Mouse (Mus musculus) hindbrain, postnatal 0 days (tissue): ENCODE data around the gene Gpr12. TPM values are rescaled to one million over a fixed set of nuclear protein-coding genes. Genes with fewer than 3 reads are reported as not detected.

Source experiments
- ATAC-seq: fragments of 200-750 bp; cut with Nextera tagmentation; 2 replicates; pipeline ENCODE4 v1.8.0; 2017; ENCODE audit warnings: mild to moderate bottlenecking, moderate TSS enrichment, moderate library complexity
- DNase-seq: peaks from one replicate; pipeline ENCODE4 v3.0.0-alpha.2; 2015; ENCODE audit warnings: low spot score
- H3K27ac ChIP-seq: fragments of 300-500 bp; sonication (generic); 2 replicates; pipeline ENCODE4 v1.5.1; 2014; ENCODE audit warnings: mild to moderate bottlenecking
- H3K27me3 ChIP-seq: fragments of 300-500 bp; sonication (generic); 2 replicates; pipeline ENCODE4 v1.6.1; 2014; ENCODE audit warnings: low read length, mixed read lengths; ENCODE audit not compliant: insufficient read depth
- H3K36me3 ChIP-seq: fragments of 300-500 bp; sonication (generic); 2 replicates; pipeline ENCODE4 v1.6.1; 2014; ENCODE audit warnings: low read length, mixed read lengths; ENCODE audit not compliant: insufficient read depth
- H3K4me1 ChIP-seq: fragments of 300-500 bp; sonication (generic); 2 replicates; pipeline ENCODE4 v1.6.1; 2014; ENCODE audit warnings: antibody characterized with exemption, low read length, mixed read lengths; ENCODE audit not compliant: insufficient read depth
- H3K4me2 ChIP-seq: fragments of 300-500 bp; sonication (generic); 2 replicates; pipeline ENCODE4 v1.6.1; 2014; ENCODE audit warnings: low read depth, mild to moderate bottlenecking, low read length, moderate library complexity, mixed read lengths
- H3K4me3 ChIP-seq: fragments of 300-500 bp; sonication (generic); 2 replicates; pipeline ENCODE4 v1.5.1; 2014; ENCODE audit warnings: low read length
- H3K9ac ChIP-seq: fragments of 300-500 bp; sonication (generic); replicated peaks from 2 replicates; pipeline ENCODE4 v1.6.1; 2014; ENCODE audit warnings: mild to moderate bottlenecking, low read length, moderate library complexity, mixed read lengths
- H3K9me3 ChIP-seq: fragments of 300-500 bp; sonication (generic); 2 replicates; pipeline ENCODE4 v1.6.1; 2016; ENCODE audit warnings: low read length, mixed read lengths
- CTCF ChIP-seq: IDR thresholded peaks from 2 replicates; pipeline ENCODE4 v1.5.1; 2016; ENCODE audit warnings: antibody characterized with exemption, control low read depth, low read depth
- WGBS: fragments of 180-500 bp; shearing (Covaris S2); extraction: QIAGEN DNeasy Blood & Tissue Kit; methylation state at CpG from one replicate; pipeline ENCODE4 v1.1.7; 2014; 5-methylcytosine and 5-hydroxymethylcytosine counted together
- polyA plus RNA-seq: library from polyadenylated mRNA; unstranded; fragments of >200 nt; fragmentation: Nextera tagmentation; extraction: Ambion mirVana; gene quantifications from 2 replicates; pipeline ENCODE4 v1.2.1, GENCODE M21; 2015
- total RNA-seq: library from RNA; depleted of rRNA; stranded (reverse); fragments of >200 nt; gene quantifications from 2 replicates; pipeline ENCODE4 v1.2.3, GENCODE M21; 2014; rRNA removed

The Gpr12 gene
- total RNA-seq (37.2 and 38.6 TPM in 2 replicates), polyA plus RNA-seq (14.6 and 18.9 TPM in 2 replicates)

GRCm38 (mm10) chr5:146584478-146585306 is at the start of gene Gpr12:
TSS of gene Gpr12 (minus strand) at chr5:146585239.
- H3K9ac ChIP-seq, result peak within 1 kb of the TSS; percentile 65
- no peak for TF ChIP-seq CTCF
- peak within 1 kb of the TSS; percentile 66 for H3K4me3 ChIP-seq
- under 1% methylated on average over 53 of the region's 64 CpGs for WGBS
- peaks cover 4% of the 10 kb centered on the region for H3K27me3 ChIP-seq
- H3K4me1 ChIP-seq, result no peaks in the 10 kb centered on the region
- peak; percentile 83 for ATAC-seq
- H3K36me3 ChIP-seq, result no peaks in the 10 kb centered on the region
- peak within 1 kb of the TSS; percentile 91 for H3K4me2 ChIP-seq
- peak; percentile 82 for DNase-seq
- no peaks in the 10 kb centered on the region for H3K9me3 ChIP-seq
- H3K27ac ChIP-seq, result peak within 1 kb of the TSS; percentile 76

GRCm38 (mm10) chr5:146631602-146632001 is 46.6 kb upstream of the Gpr12 start:
- Histone ChIP-seq H3K27me3 (no peaks in the 10 kb centered on the region), H3K9me3 (no peaks in the 10 kb centered on the region), H3K4me3 (no peak overlapping the region), H3K36me3 (no peaks in the 10 kb centered on the region), H3K4me1 (no peaks in the 10 kb centered on the region; the same call in 1 of the 2 replicates), H3K27ac (no peak overlapping the region), H3K4me2 (no peak overlapping the region), H3K9ac (no peak overlapping the region)
- DNase-seq (no peak), ATAC-seq (no peak)
- WGBS, result 69% methylated on average over 3 of the region's 3 CpGs
- no peak for TF ChIP-seq CTCF

GRCm38 (mm10) chr5:146630961-146631360 is 45.9 kb upstream of the Gpr12 start:
- no peak for TF ChIP-seq CTCF
- Histone ChIP-seq H3K9ac (no peak overlapping the region), H3K27ac (no peak overlapping the region), H3K4me1 (no peaks in the 10 kb centered on the region; the same call in 1 of the 2 replicates), H3K4me3 (no peak overlapping the region), H3K9me3 (no peaks in the 10 kb centered on the region), H3K4me2 (no peak overlapping the region), H3K36me3 (no peaks in the 10 kb centered on the region), H3K27me3 (no peaks in the 10 kb centered on the region)
- peak; percentile 28 for DNase-seq
- 27% methylated on average over 4 of the region's 4 CpGs for WGBS
- ATAC-seq, result no peak

- WGBS, result 76% methylated on average over 10 of the region's 10 CpGs
- TF ChIP-seq CTCF, result peak; percentile 31; the same call in 1 of the 2 replicates
- Histone ChIP-seq H3K4me1 (no peaks in the 10 kb centered on the region; the same call in 1 of the 2 replicates), H3K9ac (no peak overlapping the region), H3K27me3 (no peaks in the 10 kb centered on the region), H3K4me3 (no peak overlapping the region), H3K27ac (no peak overlapping the region), H3K9me3 (no peaks in the 10 kb centered on the region), H3K4me2 (no peak overlapping the region), H3K36me3 (no peaks in the 10 kb centered on the region)
- ATAC-seq (no peak), DNase-seq (no peak)
Observed at GRCm38 (mm10) chr5:146629636-146630035, 44.6 kb upstream of the Gpr12 start.

GRCm38 (mm10) chr5:146628804-146629203 is 43.8 kb upstream of the Gpr12 start:
- H3K9me3 ChIP-seq, result no peaks in the 10 kb centered on the region
- no peaks in the 10 kb centered on the region for H3K36me3 ChIP-seq
- ATAC-seq (no peak), DNase-seq (no peak)
- H3K9ac ChIP-seq, result no peak overlapping the region
- TF ChIP-seq CTCF, result no peak
- H3K4me2 ChIP-seq, result no peak overlapping the region
- WGBS, result 95% methylated on average over 1 of the region's 1 CpGs
- no peak overlapping the region for H3K27ac ChIP-seq
- H3K4me1 ChIP-seq, result no peaks in the 10 kb centered on the region; the same call in 1 of the 2 replicates
- H3K4me3 ChIP-seq, result no peak overlapping the region
- no peaks in the 10 kb centered on the region for H3K27me3 ChIP-seq

GRCm38 (mm10) chr5:146627901-146628300 is 42.9 kb upstream of the Gpr12 start:
- TF ChIP-seq CTCF, result no peak
- WGBS, result 40% methylated on average over 5 of the region's 5 CpGs
- peak; percentile 46 for DNase-seq
- ATAC-seq, result no peak
- Histone ChIP-seq H3K4me3 (no peak overlapping the region), H3K27ac (no peak overlapping the region), H3K36me3 (no peaks in the 10 kb centered on the region), H3K27me3 (no peaks in the 10 kb centered on the region), H3K9me3 (no peaks in the 10 kb centered on the region), H3K4me2 (no peak overlapping the region), H3K4me1 (no peaks in the 10 kb centered on the region; the same call in 1 of the 2 replicates), H3K9ac (no peak overlapping the region)
